Mouse (Mus musculus) kidney, embryonic 16.5 days (tissue): Measurements from ENCODE around the gene Ccl27b. TPM values are rescaled to one million over a fixed set of nuclear protein-coding genes. Genes with fewer than 3 reads are reported as not detected.
"Not testable (repeated sequence)": the region's sequence is repeated elsewhere in the genome, so short reads cannot be mapped to it uniquely, and the experiment has no call there.

Experiments
- ATAC-seq: fragments of 200-750 bp; cut with Nextera tagmentation; 2 replicates; pipeline ENCODE4 v1.8.0; 2017; ENCODE audit warnings: moderate TSS enrichment; ENCODE audit not compliant: low FRiP score, low TSS enrichment
- H3K27ac ChIP-seq: fragments of 300-500 bp; sonication (generic); 2 replicates; pipeline ENCODE4 v1.5.1; 2014; ENCODE audit warnings: low read length
- H3K27me3 ChIP-seq: fragments of 300-500 bp; sonication (generic); 2 replicates; pipeline ENCODE4 v1.6.1; 2014; ENCODE audit warnings: low read length, control low read depth, mixed read lengths; ENCODE audit not compliant: insufficient read depth
- H3K36me3 ChIP-seq: fragments of 300-500 bp; sonication (generic); 2 replicates; pipeline ENCODE4 v1.6.1; 2014; ENCODE audit warnings: low read length, control low read depth, mixed read lengths; ENCODE audit not compliant: insufficient read depth
- H3K4me1 ChIP-seq: fragments of 300-500 bp; sonication (generic); 2 replicates; pipeline ENCODE4 v1.6.1; 2014; ENCODE audit warnings: low read length, control low read depth, mixed read lengths; ENCODE audit not compliant: insufficient read depth
- H3K4me2 ChIP-seq: fragments of 300-500 bp; sonication (generic); replicated peaks from 2 replicates; pipeline ENCODE4 v1.6.1; 2014; ENCODE audit warnings: low read depth, low read length
- H3K4me3 ChIP-seq: fragments of 300-500 bp; sonication (generic); 2 replicates; pipeline ENCODE4 v1.5.1; 2014; ENCODE audit warnings: mild to moderate bottlenecking, low read length
- H3K9ac ChIP-seq: fragments of 300-500 bp; sonication (generic); replicated peaks from 2 replicates; pipeline ENCODE4 v1.6.1; 2014; ENCODE audit warnings: low read length
- H3K9me3 ChIP-seq: fragments of 300-500 bp; sonication (generic); 2 replicates; pipeline ENCODE4 v1.6.1; 2016; ENCODE audit warnings: low read length, control low read depth
- WGBS: fragments of 180-500 bp; shearing (Covaris S2); extraction: QIAGEN DNeasy Blood & Tissue Kit; methylation state at CpG from one replicate; pipeline ENCODE4 v1.1.7; 2014; 5-methylcytosine and 5-hydroxymethylcytosine counted together
- polyA plus RNA-seq: library from polyadenylated mRNA; unstranded; fragments of >200 nt; fragmentation: Nextera tagmentation; extraction: Ambion mirVana; gene quantifications from 2 replicates; pipeline ENCODE4 v1.2.1, GENCODE M21; 2015

Gene Ccl27b
- polyA plus RNA-seq = not detected in 2 replicates

DNA sequence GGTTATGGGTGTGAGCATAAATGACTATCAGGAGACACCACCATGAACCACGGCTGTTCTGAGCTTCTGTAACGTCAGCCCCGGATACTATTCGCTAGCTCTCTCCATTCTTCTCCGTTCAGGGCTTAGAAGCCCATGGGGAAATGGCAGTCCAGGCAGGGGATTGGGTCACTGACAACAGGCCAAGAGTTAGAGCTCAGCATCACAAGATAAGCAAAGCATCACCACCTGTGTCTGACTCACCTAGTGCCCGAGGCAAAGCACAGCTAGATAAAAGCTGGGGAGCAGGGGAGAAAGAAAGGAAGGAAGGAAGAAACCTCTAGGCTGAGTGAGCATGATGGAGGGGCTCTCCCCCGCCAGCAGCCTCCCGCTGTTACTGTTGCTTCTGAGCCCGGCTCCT lies at the start of gene Ccl27b:
TSS of gene Ccl27b (plus strand) at position 301 of the 400 bp plus-strand sequence.
- not testable (repeated sequence) for H3K4me2 ChIP-seq, H3K9me3 ChIP-seq, H3K36me3 ChIP-seq, H3K4me1 ChIP-seq, H3K9ac ChIP-seq, ATAC-seq, H3K27me3 ChIP-seq, H3K4me3 ChIP-seq, H3K27ac ChIP-seq
- no CpG with 5 or more reads among the region's 9 CpGs for WGBS

DNA sequence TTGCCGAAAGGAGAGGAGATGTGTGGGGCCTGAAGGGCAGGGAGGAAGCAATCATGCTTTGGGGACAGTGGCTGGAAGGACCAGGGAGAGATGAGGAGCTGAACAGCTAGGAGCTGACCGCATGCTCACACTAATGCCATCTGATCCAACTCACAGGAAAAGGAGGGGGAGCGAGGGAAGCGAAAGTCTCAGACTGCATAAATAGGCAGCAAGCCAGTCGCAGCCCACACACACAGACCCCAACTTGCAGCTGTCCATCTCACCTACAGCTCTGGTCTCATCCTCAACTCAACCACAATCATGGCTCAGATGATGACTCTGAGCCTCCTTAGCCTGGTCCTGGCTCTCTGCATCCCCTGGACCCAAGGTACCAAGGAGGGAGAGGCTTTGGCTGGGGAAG lies 43.2 kb upstream of the Ccl27b start, which contains the start of gene Gm10591:
TSS of gene Gm10591 (plus strand) at position 301 of the 400 bp plus-strand sequence.
- not testable (repeated sequence) for H3K4me1 ChIP-seq, ATAC-seq, H3K9me3 ChIP-seq, H3K4me3 ChIP-seq, H3K36me3 ChIP-seq, H3K27me3 ChIP-seq, H3K4me2 ChIP-seq, H3K27ac ChIP-seq, H3K9ac ChIP-seq
- no CpG with 5 or more reads among the region's 5 CpGs for WGBS

DNA sequence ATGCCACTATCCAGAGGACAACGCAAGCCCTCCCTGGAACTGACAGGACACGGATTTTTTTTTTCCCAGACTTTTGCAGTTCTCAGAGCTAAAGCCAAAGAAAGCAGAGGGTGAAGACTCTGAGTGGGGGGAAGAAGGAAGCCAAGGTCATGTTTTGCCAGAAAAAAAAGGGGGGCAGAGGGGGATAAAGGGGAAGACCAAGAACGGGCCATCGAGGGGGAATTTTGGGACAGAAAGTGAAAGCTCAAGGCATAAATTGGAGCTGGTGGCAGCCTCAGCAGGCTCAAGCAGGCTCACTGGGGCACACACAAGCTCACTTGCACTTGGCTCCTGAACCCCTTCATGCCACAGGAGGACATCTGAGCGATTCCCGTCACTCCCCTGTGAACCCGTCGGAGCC lies 25.6 kb upstream of the Ccl27b start, which contains the start of gene Gm2564:
TSS of gene Gm2564 (plus strand) at position 301 of the 400 bp plus-strand sequence.
- no CpG with 5 or more reads among the region's 8 CpGs for WGBS
- ATAC-seq, H3K36me3 ChIP-seq: not testable (repeated sequence)

DNA sequence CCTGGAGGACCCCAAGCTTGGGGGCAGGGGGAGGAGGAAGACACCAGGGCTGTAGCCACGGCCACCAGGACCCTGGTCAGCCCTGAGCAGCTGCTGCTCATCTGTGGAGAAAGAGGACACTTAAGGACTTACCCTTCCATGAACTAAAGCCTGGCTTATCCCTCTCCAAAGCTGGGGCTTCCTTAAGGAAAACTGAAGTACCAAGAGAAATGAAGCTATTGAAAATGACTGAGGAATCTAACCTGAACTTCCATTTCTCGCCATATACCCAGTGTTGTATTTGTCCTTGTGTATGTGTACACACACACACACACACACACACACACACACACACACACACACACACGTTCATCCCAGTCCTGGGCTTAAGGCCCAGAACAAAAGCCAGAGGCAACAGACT lies 6.7 kb downstream of the Ccl27b start, which contains the start of gene Il11ra2:
TSS of gene Il11ra2 (minus strand) at position 101 of the 400 bp plus-strand sequence.
- not testable (repeated sequence) for H3K4me3 ChIP-seq, H3K4me2 ChIP-seq, H3K9ac ChIP-seq, H3K27me3 ChIP-seq, H3K9me3 ChIP-seq, ATAC-seq, H3K36me3 ChIP-seq, H3K27ac ChIP-seq, H3K4me1 ChIP-seq
- no CpG with 5 or more reads among the region's 3 CpGs for WGBS

More for the DNA sequence above, 25.6 kb upstream of the Ccl27b start, which contains the start of gene Gm2564:
- not testable (repeated sequence) for H3K27me3 ChIP-seq, H3K4me1 ChIP-seq, H3K4me2 ChIP-seq, H3K4me3 ChIP-seq, H3K9ac ChIP-seq, H3K27ac ChIP-seq, H3K9me3 ChIP-seq

DNA sequence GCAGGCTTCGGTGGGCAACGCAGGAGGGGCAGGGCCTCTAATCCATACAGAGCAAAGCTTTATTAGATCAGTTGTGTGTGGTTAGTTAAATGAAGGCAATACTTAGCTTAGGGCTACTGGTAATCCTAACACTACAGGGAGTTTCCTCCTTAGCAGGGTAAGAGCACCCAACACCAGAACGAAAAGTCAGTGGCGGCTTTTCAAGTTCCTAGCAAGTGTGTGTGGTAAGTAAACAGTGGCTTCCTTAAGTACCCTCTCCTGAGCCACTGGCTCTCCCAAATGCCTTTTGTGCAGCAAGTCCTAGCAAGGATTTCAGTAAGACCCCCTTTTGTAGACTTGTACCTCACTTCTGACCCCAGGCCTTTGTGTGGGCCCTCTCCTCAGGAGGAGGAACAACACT lies 20.4 kb downstream of the Ccl27b start:
- H3K36me3 ChIP-seq, H3K4me1 ChIP-seq, H3K27ac ChIP-seq, H3K9ac ChIP-seq, H3K4me2 ChIP-seq, ATAC-seq, H3K9me3 ChIP-seq, H3K27me3 ChIP-seq, H3K4me3 ChIP-seq: not testable (repeated sequence)
- no CpG with 5 or more reads among the region's 4 CpGs for WGBS

DNA sequence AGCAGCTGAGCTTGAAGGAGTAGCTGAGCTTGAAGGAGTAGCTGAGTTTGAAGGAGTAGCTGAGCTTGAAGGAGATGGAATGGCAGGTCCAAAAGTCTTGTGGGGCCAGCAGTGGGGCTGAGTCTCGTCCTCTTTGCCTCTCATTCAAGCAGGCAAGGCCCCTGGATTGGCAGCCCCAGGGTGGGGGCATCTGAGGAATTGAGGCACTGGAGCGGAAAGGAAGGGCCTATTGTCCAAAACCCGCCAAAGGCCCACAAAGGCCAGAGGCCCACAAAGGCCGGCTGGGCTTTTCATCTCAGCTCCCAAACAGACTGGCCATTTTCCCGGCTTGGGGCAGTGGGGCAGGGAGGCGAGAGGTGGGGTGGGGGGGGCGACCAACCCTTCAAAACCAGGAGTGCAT lies 24.3 kb downstream of the Ccl27b start:
- no CpG with 5 or more reads among the region's 7 CpGs for WGBS
- ATAC-seq = not testable (repeated sequence)

DNA sequence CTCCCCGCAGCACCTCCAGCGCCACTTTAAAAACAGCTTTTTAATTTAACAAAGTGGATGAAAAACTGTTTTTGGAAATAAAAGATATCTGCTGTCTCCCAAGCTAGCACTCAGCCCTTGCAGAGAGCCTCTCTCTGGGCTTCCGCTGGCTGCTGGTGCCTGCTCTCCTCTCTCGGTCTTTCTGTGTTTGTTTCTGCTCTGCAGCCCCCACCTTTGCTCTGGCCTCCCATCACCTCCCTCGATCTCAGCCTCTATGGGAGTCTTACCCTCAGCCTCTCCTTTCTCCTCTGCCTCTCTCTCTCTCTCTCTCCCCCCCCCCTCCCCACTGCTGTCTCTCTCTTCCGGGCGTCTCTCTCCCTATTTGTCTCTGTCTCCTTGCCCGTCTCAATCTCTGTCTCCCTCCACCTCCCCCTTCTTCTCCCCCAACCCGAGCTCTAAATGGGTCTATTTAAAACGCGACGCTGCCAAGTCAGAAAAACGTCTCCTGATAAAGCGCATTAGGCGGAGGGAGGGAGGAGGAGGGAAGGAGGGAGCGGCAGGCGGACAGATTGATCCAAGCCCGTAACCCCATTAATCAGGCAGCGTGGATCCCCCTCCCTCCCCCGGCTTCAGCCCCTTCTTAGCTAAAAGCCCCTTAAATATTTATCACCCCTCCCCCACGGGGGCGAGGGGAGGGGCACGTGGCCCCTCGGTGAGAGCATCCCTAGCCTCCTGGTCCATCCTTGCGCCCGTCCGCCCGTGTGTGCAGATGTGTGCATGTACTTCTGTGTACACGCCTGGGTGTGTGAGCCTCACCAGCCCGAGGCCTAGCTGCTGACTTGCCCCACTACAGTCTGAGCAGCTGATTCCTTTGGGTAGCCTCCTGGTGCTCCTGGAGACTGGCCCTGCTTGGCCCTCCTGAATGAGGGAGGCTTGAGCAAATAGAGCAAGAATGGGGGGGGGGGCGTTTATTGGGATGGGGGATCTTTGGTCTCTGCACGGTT lies 25.6 kb downstream of the Ccl27b start:
- not testable (repeated sequence) for H3K27me3 ChIP-seq, H3K4me2 ChIP-seq, H3K4me3 ChIP-seq, H3K9me3 ChIP-seq, H3K9ac ChIP-seq, H3K27ac ChIP-seq, ATAC-seq, H3K4me1 ChIP-seq, H3K36me3 ChIP-seq
- no CpG with 5 or more reads among the region's 32 CpGs for WGBS

More for the DNA sequence above, 24.3 kb downstream of the Ccl27b start:
- H3K27me3 ChIP-seq, H3K36me3 ChIP-seq, H3K4me1 ChIP-seq, H3K27ac ChIP-seq, H3K9me3 ChIP-seq, H3K9ac ChIP-seq, H3K4me3 ChIP-seq, H3K4me2 ChIP-seq: not testable (repeated sequence)

DNA sequence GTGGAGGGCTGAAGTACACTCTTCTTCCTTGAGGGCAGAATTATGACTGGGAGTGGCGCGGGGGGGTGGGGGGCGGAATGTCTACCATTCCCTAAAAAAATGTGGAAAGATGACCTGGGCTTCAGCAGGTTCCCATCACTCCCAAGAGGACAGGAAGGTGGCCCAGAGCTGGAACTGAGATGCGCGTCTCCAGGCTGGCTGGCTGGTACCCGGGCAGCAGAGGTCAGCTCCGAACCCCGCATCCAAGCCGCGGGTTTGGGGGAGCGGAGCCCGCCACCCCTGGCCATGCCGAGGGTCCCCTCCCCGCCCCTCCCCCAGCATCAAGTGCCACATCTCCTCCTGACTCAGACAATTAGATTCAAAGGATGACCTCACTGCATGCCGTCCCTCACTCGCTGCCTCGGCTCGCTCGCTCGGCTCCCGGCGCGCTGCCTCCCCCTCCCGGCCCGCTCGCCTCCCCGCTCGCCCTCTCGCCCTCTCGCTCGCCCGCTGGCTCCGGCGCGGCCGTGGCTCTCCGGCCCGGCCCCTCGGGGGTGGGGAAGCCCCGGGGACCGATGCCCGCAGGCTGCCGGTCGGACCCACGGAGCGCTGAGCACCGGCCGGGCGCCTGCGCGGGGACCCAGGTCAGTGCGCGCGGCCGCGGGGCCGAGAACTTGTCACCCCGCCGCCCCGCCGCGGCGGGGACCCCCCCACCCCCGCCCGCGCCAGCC lies 26.6 kb downstream of the Ccl27b start:
- H3K27ac ChIP-seq, H3K4me2 ChIP-seq, H3K9me3 ChIP-seq, H3K36me3 ChIP-seq, H3K4me3 ChIP-seq, H3K27me3 ChIP-seq, H3K9ac ChIP-seq, H3K4me1 ChIP-seq: not testable (repeated sequence)
- WGBS = no CpG with 5 or more reads among the region's 66 CpGs
- ATAC-seq = peak; percentile 35; the same call in 1 of the 2 replicates

DNA sequence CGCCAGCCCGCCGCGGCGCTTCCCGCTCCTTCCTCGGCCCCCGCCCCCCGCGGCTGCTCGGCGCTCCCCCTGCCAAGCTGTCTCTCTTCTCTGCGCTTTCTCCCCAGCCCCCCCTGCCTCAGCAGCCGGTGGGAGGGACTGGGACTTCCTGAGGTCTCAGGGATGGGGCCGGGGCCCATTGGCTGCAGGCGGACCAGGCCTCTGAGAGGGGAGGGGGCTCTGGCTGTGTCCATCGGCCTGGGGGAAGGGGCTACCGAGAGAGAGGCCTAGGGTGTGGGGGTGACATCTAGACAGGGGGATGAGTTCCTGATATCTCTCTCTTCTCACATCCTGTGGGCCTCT lies 27.1 kb downstream of the Ccl27b start:
- no CpG with 5 or more reads among the region's 18 CpGs for WGBS
- H3K4me1 ChIP-seq, H3K9ac ChIP-seq, H3K27ac ChIP-seq, H3K4me3 ChIP-seq, H3K9me3 ChIP-seq, H3K4me2 ChIP-seq, H3K36me3 ChIP-seq, H3K27me3 ChIP-seq: not testable (repeated sequence)
- ATAC-seq = peak; percentile 76
